Mouse (Mus musculus) lung, adult 2 months (tissue): ENCODE data around the gene Tnf.

Experiments used
- CTCF ChIP-seq: fragments of 200-500 bp; IDR thresholded peaks from 2 replicates; pipeline ENCODE4 v1.5.1; 2011; ENCODE audit warnings: mild to moderate bottlenecking, low read length, control low read depth; ENCODE audit not compliant: insufficient read depth
- POLR2A ChIP-seq: fragments of 200-500 bp; IDR thresholded peaks from 2 replicates; pipeline ENCODE4 v1.6.1; 2011; ENCODE audit warnings: low read depth, mild to moderate bottlenecking, control low read depth, low read length, borderline replicate concordance; ENCODE audit errors: extremely low read depth

DNA sequence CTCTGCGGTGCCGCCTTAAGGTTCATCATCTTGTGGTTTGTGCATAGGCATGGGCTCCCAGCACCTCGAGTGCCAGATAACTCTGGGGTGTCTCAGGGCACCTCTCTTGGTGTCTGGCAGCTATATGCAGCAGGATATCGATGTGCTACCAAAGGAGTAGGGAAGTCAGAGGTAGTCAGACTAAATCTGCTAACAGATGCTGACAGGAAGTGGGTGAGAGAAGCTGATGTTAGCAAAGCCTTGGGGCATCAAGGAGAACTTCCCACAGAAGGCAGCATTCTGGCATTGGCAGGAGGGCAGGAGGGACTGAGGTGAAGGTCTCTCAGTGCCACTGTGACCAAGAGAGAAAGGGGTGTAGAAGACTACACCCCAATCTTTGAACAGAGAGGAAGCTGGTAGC is 11.7 kb downstream of the Tnf start:
- TF ChIP-seq POLR2A (no peak), CTCF (no peak)
